Mouse (Mus musculus) spleen, postnatal 36 days (tissue): Measurements from ENCODE around the gene Zbtb8b.
"Not testable (repeated sequence)": the region's sequence is repeated elsewhere in the genome, so short reads cannot be mapped to it uniquely, and the experiment has no call there.

ENCODE experiments used
- DNase-seq, 2 experiments: peaks; one replicate each; pipeline ENCODE4 v3.0.0; 2022; ENCODE audit warnings: low spot score in 2 of 2, mixed read lengths in 1 of 2

Zbtb8b gene

DNA sequence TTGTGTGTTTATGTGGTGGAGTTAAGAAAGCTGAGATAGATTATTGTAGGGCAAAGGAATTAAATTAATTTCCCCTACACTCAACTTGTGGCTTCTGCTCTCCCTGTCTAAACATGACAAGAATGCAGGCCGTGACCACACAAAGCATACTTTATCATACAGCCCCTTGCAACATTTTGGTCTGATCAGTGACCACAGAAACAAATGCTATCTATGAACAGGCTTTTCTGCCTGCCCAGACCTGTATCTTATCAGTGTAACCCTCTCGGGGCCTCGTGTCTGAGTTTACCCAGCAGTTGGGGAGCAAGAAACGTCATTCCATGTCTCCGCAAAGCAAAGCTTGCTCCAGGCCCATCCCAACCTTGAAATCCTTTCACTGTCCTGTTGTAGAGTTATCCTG is 24.2 kb downstream of the Zbtb8b start:
- DNase-seq = no peak

DNA sequence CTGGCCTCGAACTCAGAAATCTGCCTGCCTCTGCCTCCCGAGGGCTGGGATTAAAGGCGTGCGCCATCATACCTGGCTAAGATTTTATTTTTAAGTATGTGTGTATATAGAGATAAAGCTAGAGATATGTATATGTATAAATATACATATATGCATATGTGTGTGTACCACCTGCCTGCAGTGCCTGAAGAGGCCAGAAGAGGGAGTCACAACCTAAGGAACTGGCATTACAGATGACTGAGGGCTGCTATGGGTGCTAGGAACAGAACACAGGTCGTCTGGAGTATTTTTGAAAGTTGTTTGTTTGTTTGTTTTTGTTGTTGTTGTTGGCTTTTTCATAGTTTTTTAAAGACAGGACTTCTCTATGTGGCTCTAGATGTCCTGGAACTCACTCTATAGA is 24.8 kb downstream of the Zbtb8b start:
- no peak for DNase-seq

GRCm38 (mm10) chr4:129410991-129411390 is 29.7 kb downstream of the Zbtb8b start:
- DNase-seq = no peak

- not testable (repeated sequence) for DNase-seq
These were observed 30.1 kb downstream of the Zbtb8b start for GRCm38 (mm10) chr4:129410532-129410931.

DNA sequence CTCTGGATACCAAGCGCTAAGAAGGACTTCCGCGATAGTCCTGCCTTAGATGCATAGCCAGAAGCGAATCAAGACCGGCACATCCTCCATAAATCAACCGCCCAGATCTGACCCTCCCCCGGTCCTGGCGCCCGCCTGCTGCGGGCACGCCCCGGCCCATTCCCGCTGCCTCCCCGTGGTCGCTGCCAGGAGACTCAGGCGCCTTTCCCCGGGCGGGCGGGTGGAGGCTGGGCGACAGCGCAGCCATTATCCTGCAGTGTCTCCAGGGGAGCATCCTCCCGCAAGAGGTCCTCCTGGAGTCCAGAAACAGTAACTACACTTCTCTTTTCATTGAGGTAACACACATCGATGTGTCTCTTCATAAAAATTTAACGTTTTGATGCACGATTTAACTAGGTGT is 34.2 kb downstream of the Zbtb8b start:
- DNase-seq = peak; percentile 10 to 24

DNA sequence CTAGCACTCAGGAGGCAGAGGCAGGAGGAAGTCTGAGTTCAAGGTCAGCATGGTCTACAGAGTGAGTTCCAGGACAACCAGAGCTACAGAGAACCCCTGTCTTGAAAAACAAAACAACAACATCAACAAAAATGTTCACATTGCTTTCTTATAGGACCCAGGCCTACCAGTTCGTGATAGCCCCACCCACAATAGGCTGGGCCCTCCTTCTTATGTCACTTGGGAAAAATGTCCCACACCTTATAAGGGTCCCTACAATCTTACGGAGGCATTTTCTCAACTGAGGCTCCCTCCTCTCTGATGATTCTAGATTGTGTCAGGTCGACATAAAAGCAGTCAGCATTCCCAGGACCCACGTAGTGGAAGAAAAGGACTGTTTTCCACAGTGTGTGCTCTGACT is 40.8 kb downstream of the Zbtb8b start:
- no peak for DNase-seq

DNA sequence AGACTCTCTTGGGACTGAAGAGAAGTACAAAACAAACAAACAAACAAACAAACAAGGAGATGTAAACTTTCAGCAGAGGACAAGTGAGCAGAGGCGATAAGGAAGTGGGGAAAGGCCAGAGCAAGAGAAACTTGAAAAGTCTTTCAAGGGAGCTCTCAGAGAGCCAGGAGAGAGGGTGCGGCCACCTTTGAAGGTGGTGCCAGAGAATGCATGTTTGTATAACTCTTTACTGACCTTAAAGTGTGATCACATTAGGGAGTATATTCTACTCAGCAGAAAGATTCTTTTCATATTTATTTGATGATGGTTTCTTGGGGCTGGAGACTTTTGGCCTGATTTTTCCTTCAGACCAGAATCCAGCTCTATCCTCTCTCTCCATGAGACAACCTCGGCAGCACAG is 43.7 kb downstream of the Zbtb8b start:
- DNase-seq = no peak

- no peak for DNase-seq
These were observed 46.4 kb downstream of the Zbtb8b start for GRCm38 (mm10) chr4:129394089-129394870.

GRCm38 (mm10) chr4:129390936-129391557 is 49.6 kb downstream of the Zbtb8b start:
- no peak for DNase-seq

- no peak for DNase-seq
These were observed 50.4 kb downstream of the Zbtb8b start for GRCm38 (mm10) chr4:129390216-129390743.

DNA sequence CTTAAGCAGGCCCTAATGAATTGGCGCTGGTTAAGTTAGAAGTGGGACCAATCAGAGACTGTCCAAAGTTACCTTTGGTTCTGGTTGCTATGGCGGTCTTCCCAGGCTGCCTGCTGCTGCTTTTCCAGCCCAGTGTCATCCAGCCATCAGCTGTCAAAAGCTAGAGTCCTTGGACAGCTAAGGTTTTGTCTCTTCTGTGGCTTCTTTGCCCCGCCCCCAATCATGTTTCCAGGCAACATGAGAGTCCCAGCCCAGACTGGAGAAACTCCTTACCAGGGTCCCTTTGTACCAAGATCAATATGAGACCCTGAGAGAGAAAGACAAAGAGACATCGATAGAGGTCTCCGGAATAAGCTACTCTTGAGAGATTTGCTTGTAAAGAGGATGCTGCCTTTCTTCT is 52.2 kb downstream of the Zbtb8b start:
- no peak for DNase-seq

DNA sequence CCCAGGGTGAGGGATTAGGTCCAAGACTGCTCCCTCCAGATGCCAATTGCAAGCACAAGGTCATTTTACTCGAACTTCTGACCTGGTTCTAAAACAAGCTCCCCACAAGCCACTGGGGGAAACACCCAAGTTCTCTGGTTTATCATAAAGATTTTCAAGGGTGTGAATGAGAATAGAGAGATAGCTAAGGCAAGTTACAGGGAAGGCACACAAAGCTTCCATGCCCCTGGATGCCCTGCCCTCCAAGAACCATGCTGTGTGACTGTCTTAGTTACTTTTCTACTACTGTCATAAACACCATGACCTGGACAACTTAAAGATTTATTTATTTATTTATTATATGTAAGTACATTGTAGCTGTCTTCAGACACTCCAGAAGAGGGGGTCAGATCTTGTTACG is 53.7 kb downstream of the Zbtb8b start:
- no peak for DNase-seq

- no peak for DNase-seq
These were observed 54.2 kb downstream of the Zbtb8b start for GRCm38 (mm10) chr4:129386269-129386946.

- DNase-seq = no peak
These were observed 55.0 kb downstream of the Zbtb8b start for GRCm38 (mm10) chr4:129385685-129386084.

DNA sequence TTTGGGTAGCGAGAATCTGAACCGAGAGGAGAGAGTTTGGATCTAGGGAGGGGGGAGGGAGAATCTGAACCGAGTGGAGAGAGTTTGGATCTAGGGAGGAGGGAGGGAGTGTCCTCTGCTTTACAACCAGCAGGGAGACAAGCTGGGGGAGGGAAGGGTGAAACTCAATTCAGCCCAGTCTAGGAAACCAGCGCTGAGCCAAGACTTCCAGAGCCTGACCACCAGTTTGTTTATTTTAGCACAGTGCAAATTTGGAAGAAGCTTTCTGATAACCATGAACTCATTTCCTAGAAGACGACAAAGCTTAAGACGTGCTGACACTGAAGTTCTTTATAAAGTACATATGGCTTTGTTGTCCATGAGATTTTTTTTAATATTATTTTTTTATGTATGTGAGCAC is 56.2 kb downstream of the Zbtb8b start:
- DNase-seq = no peak

- no peak for DNase-seq
These were observed 57.1 kb downstream of the Zbtb8b start for GRCm38 (mm10) chr4:129383586-129383985.

- DNase-seq = no peak
These were observed 58.2 kb downstream of the Zbtb8b start for GRCm38 (mm10) chr4:129382488-129382887.

DNA sequence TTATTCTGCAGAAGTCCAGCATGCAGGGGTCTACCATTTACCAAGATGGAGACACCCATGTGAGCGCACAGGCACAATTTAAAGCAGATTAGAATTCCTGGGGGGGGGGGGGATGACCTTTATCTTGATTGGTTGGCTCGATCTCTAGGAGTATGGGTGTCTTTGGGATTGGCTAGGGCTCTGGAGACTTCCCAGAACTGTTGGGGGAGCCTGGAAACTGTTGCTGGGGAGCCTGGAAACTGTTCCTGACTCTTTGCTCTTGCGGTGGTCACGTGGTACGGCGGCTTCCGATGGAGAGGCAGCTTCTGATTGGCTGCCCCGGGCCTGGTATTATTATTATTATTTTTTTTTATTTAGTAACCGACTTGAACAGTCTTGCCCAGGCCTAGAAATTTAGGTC is 58.6 kb downstream of the Zbtb8b start:
- no peak for DNase-seq

DNA sequence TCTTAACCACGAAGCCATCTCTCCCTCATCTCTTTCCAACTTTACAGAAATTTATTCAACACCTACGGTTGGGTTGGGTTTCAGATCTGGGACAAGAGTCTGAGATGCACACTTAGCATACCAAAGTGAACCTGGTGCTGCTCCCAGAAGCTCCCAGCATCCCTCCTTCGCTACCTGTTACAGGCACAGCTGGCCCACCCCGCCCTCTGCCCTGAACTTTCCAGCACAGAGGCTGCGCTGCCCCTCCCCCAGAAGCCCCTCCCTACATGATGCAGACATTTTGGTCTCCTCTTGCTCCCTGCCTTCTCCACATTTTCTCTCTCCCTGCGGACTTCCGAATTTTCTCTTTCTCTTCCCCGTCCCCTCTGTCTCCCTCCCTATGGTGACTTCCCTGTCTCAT is 59.5 kb downstream of the Zbtb8b start:
- no peak for DNase-seq

- no peak for DNase-seq
These were observed 60.8 kb downstream of the Zbtb8b start for GRCm38 (mm10) chr4:129379805-129380204.

DNA sequence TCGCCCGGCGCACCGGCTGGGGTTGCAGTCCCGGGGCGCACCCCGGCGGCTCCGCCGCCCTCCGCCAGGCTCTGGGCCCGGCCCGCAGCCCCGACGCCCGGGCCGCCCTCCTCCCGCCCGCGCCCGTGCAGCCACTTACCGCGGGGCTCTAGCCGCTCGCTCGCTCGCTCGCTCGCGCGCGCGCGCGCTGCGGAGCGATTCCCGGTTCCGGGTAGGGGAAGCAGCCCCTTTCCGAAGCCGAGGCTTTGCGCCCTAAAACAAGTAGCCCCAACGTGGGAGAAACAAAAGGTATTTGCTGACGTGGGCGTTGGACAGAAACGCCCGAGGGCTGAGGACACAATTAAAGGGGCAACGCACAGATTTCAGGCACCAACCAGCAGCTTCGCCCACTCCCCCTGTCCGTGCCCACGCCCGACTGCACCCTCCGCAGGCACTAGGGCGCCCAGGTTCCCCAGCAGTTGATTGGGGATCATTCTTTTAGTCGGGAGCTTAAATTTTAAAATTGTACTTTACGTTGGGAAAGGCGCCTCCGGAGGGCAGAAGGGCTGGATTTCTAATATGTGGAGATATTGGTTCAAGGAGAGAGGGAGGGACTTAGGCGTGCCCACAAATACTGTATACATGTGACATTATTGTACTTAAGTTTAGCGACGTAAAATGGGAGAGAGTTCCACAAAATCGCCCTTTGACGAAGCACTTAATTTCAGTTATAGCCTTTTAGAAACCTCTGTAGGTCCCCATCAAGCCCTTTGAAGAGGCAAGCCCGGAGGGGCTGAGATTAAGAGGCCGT is 62.9 kb downstream of the Zbtb8b start, which contains the start of gene Zbtb8a:
Gene Zbtb8a (minus strand): TSS at position 516 of the 790 bp plus-strand sequence.
- peak; percentile 27 to 32 for DNase-seq
